Mouse (Mus musculus): ENCODE measurements around the gene Piwil1. TPM values are rescaled to one million over a fixed set of nuclear protein-coding genes. Genes with fewer than 3 reads are reported as not detected.

Gene Piwil1
- polyA plus RNA-seq, 1 experiment: not detected

GRCm38 (mm10) chr5:128732416-128733014 is 30.2 kb downstream of the Piwil1 start:
- WGBS: 73% methylated on average over 11 of the region's 11 CpGs
- no peak for DNase-seq
- Histone ChIP-seq H3K4me1 (ENCODE audit: control insufficient read depth, insufficient read depth, low read length) (no peaks in the 10 kb centered on the region), H3K4me3 (replicated peaks; ENCODE audit: extremely low read depth, low read depth, low read length) (no peak overlapping the region)
- no peak for TF ChIP-seq CTCF (IDR thresholded peaks at IDR 0.05; ENCODE audit: insufficient read depth, low read length)
- no peak for TF ChIP-seq POLR2A (IDR thresholded peaks at IDR 0.05; ENCODE audit: borderline replicate concordance, extremely low read depth, low read depth, low read length)

- DNase-seq: peak; percentile 9
- H3K4me3 ChIP-seq (replicated peaks; ENCODE audit: extremely low read depth, low read depth, low read length): no peak overlapping the region
- no peaks in the 10 kb centered on the region for H3K4me1 ChIP-seq (ENCODE audit: control insufficient read depth, insufficient read depth, low read length)
- WGBS: 1% methylated on average over 6 of the region's 6 CpGs
- TF ChIP-seq POLR2A (IDR thresholded peaks at IDR 0.05; ENCODE audit: borderline replicate concordance, extremely low read depth, low read depth, low read length): no peak
- TF ChIP-seq CTCF (IDR thresholded peaks at IDR 0.05; ENCODE audit: insufficient read depth, low read length): peak; percentile 81
Observed at GRCm38 (mm10) chr5:128733955-128734354, 31.6 kb downstream of the Piwil1 start.

- TF ChIP-seq POLR2A (IDR thresholded peaks at IDR 0.05; ENCODE audit: borderline replicate concordance, extremely low read depth, low read depth, low read length) (no peak), CTCF (IDR thresholded peaks at IDR 0.05; ENCODE audit: insufficient read depth, low read length) (no peak)
- Histone ChIP-seq H3K4me3 (replicated peaks; ENCODE audit: extremely low read depth, low read depth, low read length) (no peak overlapping the region), H3K4me1 (ENCODE audit: control insufficient read depth, insufficient read depth, low read length) (no peaks in the 10 kb centered on the region)
- no peak for DNase-seq
- WGBS: 64% methylated on average over 22 of the region's 22 CpGs
Observed at GRCm38 (mm10) chr5:128735921-128736320, 33.6 kb downstream of the Piwil1 start.

GRCm38 (mm10) chr5:128739168-128739837 is 37.0 kb downstream of the Piwil1 start:
- TF ChIP-seq POLR2A (IDR thresholded peaks at IDR 0.05; ENCODE audit: borderline replicate concordance, extremely low read depth, low read depth, low read length) (no peak), CTCF (IDR thresholded peaks at IDR 0.05; ENCODE audit: insufficient read depth, low read length) (no peak)
- 37% methylated on average over 17 of the region's 17 CpGs for WGBS
- no peaks in the 10 kb centered on the region for H3K4me1 ChIP-seq (ENCODE audit: control insufficient read depth, insufficient read depth, low read length)
- H3K4me3 ChIP-seq (replicated peaks; ENCODE audit: extremely low read depth, low read depth, low read length): no peak overlapping the region
- no peak for DNase-seq

GRCm38 (mm10) chr5:128739838-128740171 is 37.5 kb downstream of the Piwil1 start:
- TF ChIP-seq CTCF (IDR thresholded peaks at IDR 0.05; ENCODE audit: insufficient read depth, low read length) (no peak), POLR2A (IDR thresholded peaks at IDR 0.05; ENCODE audit: borderline replicate concordance, extremely low read depth, low read depth, low read length) (no peak)
- 32% methylated on average over 8 of the region's 8 CpGs for WGBS
- H3K4me3 ChIP-seq (replicated peaks; ENCODE audit: extremely low read depth, low read depth, low read length): no peak overlapping the region
- DNase-seq: no peak
- no peaks in the 10 kb centered on the region for H3K4me1 ChIP-seq (ENCODE audit: control insufficient read depth, insufficient read depth, low read length)

GRCm38 (mm10) chr5:128744351-128744750 is 42.0 kb downstream of the Piwil1 start:
- no peak for DNase-seq

DNA sequence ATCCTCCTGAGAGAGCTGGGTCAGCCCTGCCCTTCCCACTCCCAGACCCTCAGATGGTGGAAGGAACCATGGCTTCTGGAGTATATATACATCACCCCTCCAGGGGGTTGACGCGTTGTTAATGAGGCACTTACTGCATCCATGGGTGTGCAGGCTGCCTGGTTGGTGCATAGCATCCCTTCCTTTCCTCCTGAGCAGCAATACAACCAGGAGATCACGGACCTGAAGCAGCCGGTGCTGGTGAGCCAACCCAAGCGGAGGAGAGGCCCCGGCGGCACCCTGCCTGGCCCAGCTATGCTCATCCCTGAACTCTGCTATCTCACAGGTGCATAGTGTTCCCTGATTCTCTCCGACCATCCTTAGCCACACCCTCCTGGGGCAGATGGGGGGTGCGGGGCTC is 42.9 kb downstream of the Piwil1 start:
- no peaks in the 10 kb centered on the region for H3K4me1 ChIP-seq (ENCODE audit: control insufficient read depth, insufficient read depth, low read length)
- DNase-seq: no peak
- TF ChIP-seq POLR2A (IDR thresholded peaks at IDR 0.05; ENCODE audit: borderline replicate concordance, extremely low read depth, low read depth, low read length) (no peak), CTCF (IDR thresholded peaks at IDR 0.05; ENCODE audit: insufficient read depth, low read length) (no peak)
- WGBS: 71% methylated on average over 9 of the region's 9 CpGs
- H3K4me3 ChIP-seq (replicated peaks; ENCODE audit: extremely low read depth, low read depth, low read length): no peak overlapping the region

More at GRCm38 (mm10) chr5:128744351-128744750, 42.0 kb downstream of the Piwil1 start:
- 78% methylated on average over 6 of the region's 6 CpGs for WGBS
- Histone ChIP-seq H3K4me1 (ENCODE audit: control insufficient read depth, insufficient read depth, low read length) (no peaks in the 10 kb centered on the region), H3K4me3 (replicated peaks; ENCODE audit: extremely low read depth, low read depth, low read length) (no peak overlapping the region)
- TF ChIP-seq POLR2A (IDR thresholded peaks at IDR 0.05; ENCODE audit: borderline replicate concordance, extremely low read depth, low read depth, low read length) (no peak), CTCF (IDR thresholded peaks at IDR 0.05; ENCODE audit: insufficient read depth, low read length) (no peak)

DNA sequence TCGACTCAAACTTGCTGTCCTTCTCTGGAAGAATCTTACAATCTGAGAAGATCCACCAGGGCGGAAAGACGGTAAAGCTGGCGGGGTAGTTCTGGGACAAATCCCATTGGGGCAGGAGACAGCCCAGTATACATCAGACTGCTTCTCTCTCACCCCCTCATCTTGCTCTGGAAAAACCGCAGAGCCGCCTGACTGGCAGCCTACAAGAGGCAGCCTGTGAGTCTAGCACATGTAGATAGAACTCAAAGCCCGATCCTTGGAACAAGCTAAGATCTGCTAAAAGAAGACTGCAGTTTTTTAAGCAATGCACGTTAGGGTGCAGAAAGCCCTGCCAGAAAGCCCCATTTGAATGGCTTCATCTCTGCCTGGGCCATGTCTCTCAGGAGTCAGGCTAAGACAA is 43.9 kb downstream of the Piwil1 start:
- Histone ChIP-seq H3K4me1 (ENCODE audit: control insufficient read depth, insufficient read depth, low read length) (no peaks in the 10 kb centered on the region), H3K4me3 (replicated peaks; ENCODE audit: extremely low read depth, low read depth, low read length) (no peak overlapping the region)
- no peak for DNase-seq
- 77% methylated on average over 8 of the region's 8 CpGs for WGBS
- TF ChIP-seq POLR2A (IDR thresholded peaks at IDR 0.05; ENCODE audit: borderline replicate concordance, extremely low read depth, low read depth, low read length) (no peak), CTCF (IDR thresholded peaks at IDR 0.05; ENCODE audit: insufficient read depth, low read length) (no peak)

- Histone ChIP-seq H3K4me3 (replicated peaks; ENCODE audit: extremely low read depth, low read depth, low read length) (no peak overlapping the region), H3K4me1 (ENCODE audit: control insufficient read depth, insufficient read depth, low read length) (no peaks in the 10 kb centered on the region)
- TF ChIP-seq POLR2A (IDR thresholded peaks at IDR 0.05; ENCODE audit: borderline replicate concordance, extremely low read depth, low read depth, low read length) (no peak), CTCF (IDR thresholded peaks at IDR 0.05; ENCODE audit: insufficient read depth, low read length) (no peak)
- DNase-seq: no peak
- WGBS: 30% methylated on average over 8 of the region's 8 CpGs
Observed at GRCm38 (mm10) chr5:128761118-128761517, 58.8 kb downstream of the Piwil1 start.

DNA sequence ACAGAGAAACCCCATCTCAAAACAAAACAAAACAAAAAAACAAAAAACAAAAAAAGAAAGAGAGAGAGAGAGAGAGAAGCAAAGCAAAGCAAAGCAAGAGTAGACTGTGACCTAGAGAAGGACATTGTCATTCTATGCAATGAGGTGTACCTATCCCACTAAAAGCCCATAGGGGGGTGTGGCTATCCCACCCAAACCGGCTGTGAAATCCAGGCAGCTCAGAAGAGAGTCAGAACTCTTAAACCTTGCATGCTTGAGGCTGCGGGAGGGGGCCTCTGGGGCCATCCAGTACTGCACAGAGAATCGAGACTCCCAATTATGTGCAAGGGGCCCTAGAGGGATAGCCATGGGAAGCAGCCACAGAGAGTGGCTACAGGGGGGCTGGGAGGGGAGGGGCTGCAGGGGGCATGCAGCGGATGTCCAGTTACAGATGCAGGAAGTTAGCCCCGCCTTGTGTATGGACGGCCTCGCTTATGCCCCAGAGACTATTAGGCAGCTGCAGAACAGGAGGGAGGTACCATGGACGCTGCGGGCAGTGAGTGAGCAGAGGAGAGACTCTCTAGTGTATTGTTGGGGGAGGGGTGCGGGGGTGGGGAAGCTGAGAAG is 66.8 kb downstream of the Piwil1 start:
- no peak overlapping the region for H3K4me3 ChIP-seq (replicated peaks; ENCODE audit: extremely low read depth, low read depth, low read length)
- 12% methylated on average over 10 of the region's 10 CpGs for WGBS
- TF ChIP-seq CTCF (IDR thresholded peaks at IDR 0.05; ENCODE audit: insufficient read depth, low read length) (no peak), POLR2A (IDR thresholded peaks at IDR 0.05; ENCODE audit: borderline replicate concordance, extremely low read depth, low read depth, low read length) (no peak)
- no peak for DNase-seq
- H3K4me1 ChIP-seq (ENCODE audit: control insufficient read depth, insufficient read depth, low read length): no peaks in the 10 kb centered on the region

All from lung, adult 2 months (tissue).